Mouse (Mus musculus) forebrain, embryonic 11.5 days (tissue): ENCODE data around the gene Man2a2. TPM values are rescaled to one million over a fixed set of nuclear protein-coding genes. Genes with fewer than 3 reads are reported as not detected.
"Not testable (repeated sequence)": the region's sequence is repeated elsewhere in the genome, so short reads cannot be mapped to it uniquely, and the experiment has no call there.

Experiments used
- ATAC-seq: fragments of 200-750 bp; cut with Nextera tagmentation; replicated peaks from 2 replicates; pipeline ENCODE4 v1.8.0; 2017; ENCODE audit warnings: moderate TSS enrichment; ENCODE audit not compliant: low FRiP score
- DNase-seq: peaks from one replicate; pipeline ENCODE4 v3.0.0-alpha.2; 2017; ENCODE audit warnings: low spot score
- H3K27ac ChIP-seq: fragments of 300-500 bp; sonication (generic); 2 replicates; pipeline ENCODE4 v1.5.1; 2014; ENCODE audit warnings: low read depth, low read length
- H3K27me3 ChIP-seq: fragments of 300-500 bp; sonication (generic); 2 replicates; pipeline ENCODE4 v1.6.1; 2014; ENCODE audit warnings: mild to moderate bottlenecking, low read length, mixed read lengths; ENCODE audit not compliant: control insufficient read depth, insufficient read depth
- H3K36me3 ChIP-seq: fragments of 300-500 bp; sonication (generic); 2 replicates; pipeline ENCODE4 v1.6.1; 2014; ENCODE audit warnings: mild to moderate bottlenecking, low read length, moderate library complexity, mixed read lengths; ENCODE audit not compliant: control insufficient read depth, insufficient read depth
- H3K4me1 ChIP-seq: fragments of 300-500 bp; sonication (generic); replicated peaks from 2 replicates; pipeline ENCODE4 v1.6.1; 2014; ENCODE audit warnings: low read length, mixed read lengths; ENCODE audit not compliant: control insufficient read depth, insufficient read depth
- H3K4me2 ChIP-seq: fragments of 300-500 bp; sonication (generic); 2 replicates; pipeline ENCODE4 v1.6.1; 2014; ENCODE audit warnings: low read depth, mild to moderate bottlenecking, low read length, moderate library complexity, mixed read lengths; ENCODE audit not compliant: severe bottlenecking
- H3K4me3 ChIP-seq: fragments of 300-500 bp; sonication (generic); 2 replicates; pipeline ENCODE4 v1.5.1; 2014; ENCODE audit warnings: low read depth, low read length
- H3K9ac ChIP-seq: fragments of 300-500 bp; sonication (generic); 2 replicates; pipeline ENCODE4 v1.6.1; 2014; ENCODE audit warnings: low read length
- H3K9me3 ChIP-seq: fragments of 300-500 bp; sonication (generic); 2 replicates; pipeline ENCODE4 v1.6.1; 2016; ENCODE audit warnings: low read length, mixed read lengths; ENCODE audit not compliant: control insufficient read depth
- WGBS: fragments of 180-500 bp; shearing (Covaris S2); extraction: QIAGEN DNeasy Blood & Tissue Kit; methylation state at CpG from one replicate; pipeline ENCODE4 v1.1.7; 2014; 5-methylcytosine and 5-hydroxymethylcytosine counted together
- polyA plus RNA-seq: library from polyadenylated mRNA; unstranded; fragments of >200 nt; fragmentation: Nextera tagmentation; extraction: Ambion mirVana; gene quantifications from 2 replicates; pipeline ENCODE4 v1.2.1, GENCODE M21; 2014

The Man2a2 gene
- polyA plus RNA-seq, 1 experiment from 2014 or later = 18.8 TPM

DNA sequence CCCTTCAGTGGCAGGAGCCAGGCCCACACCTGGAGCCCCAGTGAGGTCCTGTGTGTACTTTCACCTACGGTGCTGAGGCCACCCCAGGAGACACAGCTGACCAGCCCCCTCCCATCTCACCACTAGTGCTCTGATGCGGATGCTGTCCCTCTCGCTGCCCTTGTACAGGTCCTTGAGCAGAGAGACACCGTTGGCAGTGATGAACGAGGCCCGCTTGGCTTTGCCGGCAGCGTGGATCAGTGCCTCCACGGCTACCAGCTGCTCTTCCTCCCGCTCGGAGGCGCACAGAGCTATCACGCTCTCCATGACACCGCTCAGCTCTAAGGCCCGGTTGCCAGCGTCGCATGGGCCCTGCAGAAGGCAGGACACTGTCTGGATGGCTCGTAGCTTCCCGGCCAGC, 39.7 kb downstream of the Man2a2 start:
- no peaks in the 10 kb centered on the region for H3K27me3 ChIP-seq
- no peak overlapping the region for H3K4me3 ChIP-seq
- H3K4me2 ChIP-seq = no peak overlapping the region
- no peak overlapping the region for H3K27ac ChIP-seq
- no peak overlapping the region for H3K9ac ChIP-seq
- H3K4me1 ChIP-seq = no peaks in the 10 kb centered on the region
- DNase-seq = no peak
- ATAC-seq = no peak
- H3K9me3 ChIP-seq = peaks cover 2% of the 10 kb centered on the region; the same call in 1 of the 2 replicates
- WGBS = 96% methylated on average over 19 of the region's 19 CpGs
- peaks cover 33% of the 10 kb centered on the region for H3K36me3 ChIP-seq

DNA sequence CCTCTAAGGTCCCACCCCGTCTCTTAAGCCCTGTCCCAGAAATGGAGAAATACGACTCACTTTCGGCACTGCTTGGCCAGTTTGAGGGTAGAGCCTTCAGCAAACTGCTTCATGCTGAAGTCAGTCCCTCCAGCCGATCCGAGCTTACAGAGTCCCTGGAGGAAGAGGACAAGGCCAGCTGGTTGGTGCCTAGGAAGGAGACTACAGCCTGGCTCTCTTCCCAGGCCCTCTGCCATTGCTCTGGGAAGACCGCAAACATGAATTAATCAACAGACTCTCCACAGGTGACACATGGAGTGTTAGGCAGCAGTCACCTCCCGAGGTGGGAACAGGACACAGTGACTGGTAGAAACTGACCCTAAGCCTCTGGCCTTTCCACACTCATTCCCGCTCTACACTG, 40.9 kb downstream of the Man2a2 start:
- DNase-seq (no peak), ATAC-seq (no peak)
- no peaks in the 10 kb centered on the region for H3K27me3 ChIP-seq
- no peak overlapping the region for H3K4me3 ChIP-seq
- H3K9me3 ChIP-seq = peaks cover 2% of the 10 kb centered on the region; the same call in 1 of the 2 replicates
- no peak overlapping the region for H3K27ac ChIP-seq
- H3K9ac ChIP-seq = no peak overlapping the region
- H3K36me3 ChIP-seq = peaks cover 34% of the 10 kb centered on the region
- WGBS = 90% methylated on average over 8 of the region's 8 CpGs
- H3K4me1 ChIP-seq = no peaks in the 10 kb centered on the region
- no peak overlapping the region for H3K4me2 ChIP-seq

DNA sequence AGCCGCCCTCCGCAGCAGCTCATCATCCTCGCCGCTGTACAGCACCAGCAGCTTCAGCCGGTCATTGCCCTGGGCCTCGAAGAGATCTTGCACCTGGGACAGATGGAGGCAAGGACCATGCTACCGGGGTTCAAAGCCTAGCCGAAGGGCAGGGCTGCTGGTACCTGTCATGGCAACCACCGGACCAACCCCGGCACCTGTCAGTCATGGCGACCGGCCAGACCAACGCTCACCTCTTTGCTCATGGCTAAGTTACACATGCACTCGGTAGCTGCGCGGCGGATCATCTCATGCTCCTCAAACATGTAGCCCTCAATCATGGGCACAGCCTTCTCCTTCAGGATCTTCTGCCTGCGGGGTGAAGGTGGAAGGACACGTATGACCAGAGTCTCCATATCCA, 45.1 kb downstream of the Man2a2 start:
- Histone ChIP-seq H3K9me3 (no peaks in the 10 kb centered on the region), H3K4me2 (no peak overlapping the region), H3K9ac (no peak overlapping the region), H3K36me3 (peaks cover 11% of the 10 kb centered on the region; the same call in 1 of the 2 replicates), H3K4me1 (0 out of 2 replicates have a peak, but pooled peaks cover 5% of the 10 kb centered on the region), H3K27ac (no peak overlapping the region), H3K4me3 (no peak overlapping the region), H3K27me3 (no peaks in the 10 kb centered on the region)
- DNase-seq (no peak), ATAC-seq (no peak)
- 96% methylated on average over 19 of the region's 19 CpGs for WGBS

DNA sequence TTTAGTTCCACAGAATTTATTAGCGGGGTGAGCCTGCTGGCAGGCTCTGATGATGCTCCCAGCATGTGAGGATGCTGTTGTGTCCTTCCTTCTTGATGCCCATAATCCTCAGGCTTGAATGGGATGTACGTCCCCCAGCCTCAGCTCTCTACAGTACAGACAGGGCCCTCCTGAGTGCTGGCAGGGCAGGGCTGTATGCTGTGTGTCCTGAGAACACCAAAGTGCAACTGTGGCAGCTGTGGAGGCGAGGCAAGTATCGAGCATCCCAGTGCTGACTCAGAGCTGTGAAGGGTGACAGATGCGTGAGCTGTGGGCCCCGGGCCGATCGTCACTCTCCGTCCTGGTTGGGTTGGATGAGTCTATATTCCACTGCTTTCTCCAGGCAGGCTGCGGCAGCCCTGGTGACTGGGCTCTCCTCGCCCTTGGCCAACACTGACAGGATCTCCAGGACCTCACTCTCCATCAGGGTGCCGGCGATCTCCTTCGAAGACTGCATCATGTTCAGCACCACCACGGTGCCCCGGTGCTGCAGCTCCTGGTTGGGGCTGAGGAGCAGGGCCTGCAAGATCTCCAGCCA, 45.8 kb downstream of the Man2a2 start:
- H3K9ac ChIP-seq = no peak overlapping the region
- H3K9me3 ChIP-seq = no peaks in the 10 kb centered on the region
- no peak overlapping the region for H3K4me3 ChIP-seq
- H3K27me3 ChIP-seq = no peaks in the 10 kb centered on the region
- H3K36me3 ChIP-seq = peaks cover 11% of the 10 kb centered on the region; the same call in 1 of the 2 replicates
- H3K27ac ChIP-seq = no peak overlapping the region
- no peak for DNase-seq
- H3K4me1 ChIP-seq = 0 out of 2 replicates have a peak, but pooled peaks cover 5% of the 10 kb centered on the region
- 96% methylated on average over 16 of the region's 16 CpGs for WGBS
- ATAC-seq = no peak
- H3K4me2 ChIP-seq = no peak overlapping the region

DNA sequence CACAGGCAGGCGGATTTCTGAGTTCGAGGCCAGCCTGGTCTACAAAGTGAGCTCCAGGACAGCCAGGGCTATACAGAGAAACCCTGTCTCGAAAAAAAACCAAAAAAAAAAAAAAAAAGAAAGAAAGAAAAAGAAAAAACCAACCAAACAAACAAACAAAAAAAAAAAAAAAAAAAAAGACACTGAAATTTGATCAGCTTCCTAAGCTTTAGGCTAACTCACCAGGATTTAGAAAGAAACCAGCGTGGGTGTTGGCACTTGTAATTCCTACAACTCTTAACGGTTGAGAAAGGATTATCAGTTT, 46.4 kb downstream of the Man2a2 start:
- 51% methylated on average over 5 of the region's 5 CpGs for WGBS
- not testable (repeated sequence) for H3K9me3 ChIP-seq, H3K27ac ChIP-seq, H3K27me3 ChIP-seq, DNase-seq, H3K9ac ChIP-seq, H3K4me2 ChIP-seq, H3K4me1 ChIP-seq, ATAC-seq
- Histone ChIP-seq H3K36me3 (peaks cover 11% of the 10 kb centered on the region; the same call in 1 of the 2 replicates), H3K4me3 (0 out of 2 replicates have a peak overlapping the region, but pooled peaks have one; percentile 53)

DNA sequence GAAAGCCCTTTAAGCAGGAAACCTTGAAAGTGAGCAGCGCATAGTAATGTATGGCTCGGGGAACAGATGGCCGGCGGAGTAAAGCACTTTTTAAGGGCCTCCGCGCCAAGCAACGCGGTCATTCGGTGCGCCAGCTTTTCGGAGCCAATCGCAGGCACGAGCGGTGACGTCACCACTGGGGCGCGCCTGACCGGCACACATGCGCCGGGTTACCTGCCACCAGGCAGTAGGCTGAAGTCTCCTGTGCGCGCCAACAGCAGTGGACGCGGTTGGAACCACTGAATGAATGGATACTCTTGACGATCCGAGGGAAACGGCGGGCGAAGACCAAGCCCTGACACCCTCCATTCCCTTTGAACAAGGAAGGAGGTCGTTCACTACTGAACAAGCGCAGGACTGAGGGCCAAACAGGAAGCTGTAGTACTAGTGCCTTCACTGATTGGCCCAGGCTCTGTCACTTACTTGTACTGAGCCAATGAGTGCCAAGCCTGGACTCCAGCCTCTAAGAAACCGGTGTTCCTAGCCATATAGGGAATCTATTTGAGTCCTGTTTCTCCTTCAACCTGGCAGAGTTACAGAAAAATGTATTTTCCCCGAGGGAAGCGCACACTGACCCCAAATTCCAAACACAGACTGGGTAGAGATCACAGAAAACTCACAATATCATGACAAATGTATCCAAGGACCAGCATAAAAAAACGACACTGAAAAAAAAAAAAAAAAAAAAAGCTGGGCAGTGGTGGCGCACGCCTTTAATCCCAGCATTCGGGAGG, 46.9 kb downstream of the Man2a2 start, which contains the start of gene Rccd1:
Gene Rccd1, minus strand, starts transcription at position 412 of the 773 bp plus-strand sequence.
- no peaks in the 10 kb centered on the region for H3K27me3 ChIP-seq
- peak within 1 kb of the TSS; percentile 53 for H3K4me3 ChIP-seq
- H3K4me2 ChIP-seq = peak within 1 kb of the TSS; percentile 76
- 2% methylated on average over 38 of the region's 38 CpGs for WGBS
- H3K36me3 ChIP-seq = peaks cover 9% of the 10 kb centered on the region; the same call in 1 of the 2 replicates
- 0 out of 2 replicates have a peak, but pooled peaks cover 5% of the 10 kb centered on the region for H3K4me1 ChIP-seq
- peak within 1 kb of the TSS; percentile 74 for H3K9ac ChIP-seq
- DNase-seq (peak; percentile 96), ATAC-seq (peak; percentile 99)
- no peaks in the 10 kb centered on the region for H3K9me3 ChIP-seq
- peak within 1 kb of the TSS; percentile 66; the same call in 1 of the 2 replicates for H3K27ac ChIP-seq

DNA sequence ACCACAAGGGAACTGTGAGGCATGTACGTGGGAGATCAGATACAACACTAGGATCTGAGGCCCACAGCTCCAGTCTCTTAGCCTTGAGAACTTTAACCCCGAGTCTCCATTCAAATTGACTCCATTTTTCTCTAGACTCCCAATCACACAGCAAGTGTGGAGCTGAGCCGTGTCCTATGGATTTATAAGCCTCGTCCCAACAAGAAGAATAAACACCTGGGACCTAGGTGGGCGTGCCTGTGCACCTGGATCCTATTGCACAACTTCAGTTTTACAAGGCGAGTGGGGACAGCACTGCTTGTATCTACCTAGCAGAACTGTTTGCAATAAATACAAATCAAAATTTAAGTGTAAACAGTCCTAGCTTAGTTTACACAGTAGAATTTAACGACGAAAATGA, 47.8 kb downstream of the Man2a2 start:
- Histone ChIP-seq H3K27me3 (no peaks in the 10 kb centered on the region), H3K9ac (peak overlapping the region; percentile 74), H3K27ac (no peak overlapping the region), H3K4me1 (0 out of 2 replicates have a peak, but pooled peaks cover 5% of the 10 kb centered on the region), H3K4me3 (peak overlapping the region; percentile 53), H3K9me3 (no peaks in the 10 kb centered on the region), H3K4me2 (peak overlapping the region; percentile 76), H3K36me3 (peaks cover 9% of the 10 kb centered on the region; the same call in 1 of the 2 replicates)
- ATAC-seq (no peak), DNase-seq (no peak)
- 20% methylated on average over 8 of the region's 8 CpGs for WGBS

DNA sequence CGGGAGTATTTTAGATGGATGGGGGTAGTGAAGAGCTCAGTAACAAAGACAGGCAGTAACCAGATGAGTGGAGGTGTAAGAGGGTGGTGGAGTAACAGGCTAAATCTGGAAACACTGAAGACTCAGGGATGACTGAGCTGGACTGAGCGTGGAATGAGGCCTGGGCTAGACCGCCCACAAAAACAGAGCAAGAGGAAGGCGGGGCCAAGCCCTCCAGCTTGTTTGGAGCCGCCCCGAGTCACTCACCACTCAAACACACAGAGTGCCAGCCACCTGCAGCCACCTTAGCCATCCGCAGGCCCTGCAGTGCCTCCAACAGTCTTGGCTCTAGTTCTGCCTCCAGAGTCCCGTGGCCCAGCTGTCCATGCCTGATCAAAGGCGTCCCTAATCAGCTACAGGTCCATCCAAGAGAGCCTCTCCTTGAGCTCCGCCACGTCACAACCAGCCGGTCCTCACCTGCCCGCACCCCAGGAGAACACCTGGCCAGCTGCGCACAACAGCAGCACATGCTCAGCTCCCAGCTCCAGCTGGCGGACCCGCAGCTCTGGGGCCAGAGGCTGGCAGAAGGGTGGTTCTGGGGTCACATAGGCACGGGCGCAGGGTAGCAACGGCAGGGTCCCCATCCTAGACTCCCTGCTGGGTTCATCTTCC, 51.2 kb downstream of the Man2a2 start:
- peaks cover 2% of the 10 kb centered on the region; the same call in 1 of the 2 replicates for H3K36me3 ChIP-seq
- H3K27me3 ChIP-seq = no peaks in the 10 kb centered on the region
- H3K4me3 ChIP-seq = no peak overlapping the region
- H3K27ac ChIP-seq = no peak overlapping the region
- DNase-seq (no peak), ATAC-seq (no peak)
- H3K4me2 ChIP-seq = no peak overlapping the region
- 82% methylated on average over 19 of the region's 19 CpGs for WGBS
- no peak overlapping the region for H3K9ac ChIP-seq
- H3K4me1 ChIP-seq = 0 out of 2 replicates have a peak, but pooled peaks cover 4% of the 10 kb centered on the region
- H3K9me3 ChIP-seq = no peaks in the 10 kb centered on the region
